Mouse (Mus musculus): ENCODE data around the gene Anks6. TPM values are rescaled to one million over a fixed set of nuclear protein-coding genes. Genes with fewer than 3 reads are reported as not detected.

Anks6 gene
- total RNA-seq (2023): 0.48 and 0.57 TPM in 2 replicates

GRCm38 (mm10) chr4:47056791-47057509 is at the start of gene Anks6:
Gene Anks6, minus strand, starts transcription at chr4:47057427.

GRCm38 (mm10) chr4:47091493-47092386 is 34.5 kb upstream of the Anks6 start, which contains the start of gene Galnt12:
Gene Galnt12, plus strand, starts transcription at chr4:47091909.

DNA sequence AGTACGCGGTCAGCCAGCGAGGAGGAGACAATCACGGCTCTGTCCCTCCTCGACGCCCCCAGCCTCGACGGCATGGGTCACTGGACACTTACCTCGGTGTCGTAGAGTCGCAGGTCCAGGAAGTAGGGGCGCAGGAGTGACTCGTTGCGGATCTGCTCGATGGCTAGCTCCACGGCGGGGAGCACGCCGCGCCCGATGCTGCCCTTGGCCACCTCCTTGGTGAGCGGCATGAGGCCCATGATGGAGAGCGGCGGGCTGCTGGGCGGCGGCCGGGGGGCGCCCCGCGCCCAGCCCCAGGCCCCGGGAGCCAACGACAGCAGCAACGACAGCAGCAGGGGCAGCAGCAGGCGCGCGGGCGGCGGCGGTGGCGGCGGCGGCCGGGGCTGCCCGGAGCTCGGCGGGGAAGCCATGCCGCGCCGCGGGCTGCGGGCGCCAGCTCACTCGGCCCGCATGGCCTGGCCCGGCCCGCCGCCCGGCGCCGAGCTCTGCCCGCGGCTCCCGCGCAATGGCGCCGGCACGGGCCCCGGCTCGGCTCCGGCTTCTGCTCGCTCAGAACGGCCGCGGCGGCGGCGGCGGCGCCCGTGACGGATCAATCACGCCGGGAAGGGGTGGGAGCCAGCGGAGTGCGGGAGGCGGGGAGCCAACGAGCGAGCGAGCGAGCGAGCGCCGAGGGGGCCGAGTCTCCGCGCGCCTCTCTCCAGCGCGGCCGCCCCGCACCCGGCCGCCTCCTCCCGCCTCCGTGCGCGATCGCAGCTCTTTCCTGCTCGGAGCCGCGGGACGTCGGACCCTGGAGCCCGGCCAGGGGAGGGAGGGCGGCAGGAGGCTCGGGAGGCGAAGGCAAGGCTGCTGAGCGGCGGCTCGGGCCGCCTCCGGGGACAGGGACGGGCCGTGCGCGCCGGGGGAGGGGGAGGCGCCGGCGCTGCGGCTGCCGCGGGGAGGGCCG is 65.9 kb downstream of the Anks6 start, which contains the start of gene Gabbr2:
Gabbr2 (minus strand) TSS at position 858 of the 943 bp plus-strand sequence.

Other genes with a start within 250 kb of the Anks6 start
- gene Gabbr2, start 65.6 kb downstream of the Anks6 start, total RNA-seq (2023): not detected in 2 replicates
- gene Galnt12, start 34.5 kb upstream of the Anks6 start, total RNA-seq (2023): 0.43 and 0.73 TPM in 2 replicates
- 0.16 and 0.38 TPM in 2 replicates for gene Col15a1, start 150.7 kb upstream of the Anks6 start, total RNA-seq (2023)